Mouse (Mus musculus): ENCODE measurements around the gene Gm10272. TPM values are rescaled to one million over a fixed set of nuclear protein-coding genes. Genes with fewer than 3 reads are reported as not detected.
"Not testable (repeated sequence)": the region's sequence is repeated elsewhere in the genome, so short reads cannot be mapped to it uniquely, and the experiment has no call there.

Gm10272 gene
- polyA plus RNA-seq, 1 experiment, result not detected

GRCm38 (mm10) chr10:77726186-77726585, 19.8 kb downstream of the Gm10272 start, which contains the start of gene Gm10100:
Gm10100 (plus strand) TSS chr10:77726486.
- H3K27ac ChIP-seq (ENCODE audit: insufficient read depth, low read length), result no peak within 1 kb of the TSS
- no peak within 1 kb of the TSS for H3K4me3 ChIP-seq (ENCODE audit: extremely low read depth, insufficient read depth, insufficient read length)
- DNase-seq (ENCODE audit: low read depth in 1 of 2, low spot score in 2 of 2), result no peak
- H3K36me3 ChIP-seq (ENCODE audit: control insufficient read depth, insufficient read depth, low read length), result no peaks in the 10 kb centered on the region
- WGBS, result 30% methylated on average over 3 of the region's 3 CpGs
- H3K4me1 ChIP-seq (ENCODE audit: control insufficient read depth, insufficient read depth, insufficient read length), result no peaks in the 10 kb centered on the region
- H3K27me3 ChIP-seq (ENCODE audit: control insufficient read depth, insufficient read depth, low read length), result no peaks in the 10 kb centered on the region
- no peak for TF ChIP-seq CTCF (IDR thresholded peaks at IDR 0.05; ENCODE audit: extremely low read depth, insufficient read depth, insufficient read length, insufficient replicate concordance)
- TF ChIP-seq POLR2A (IDR thresholded peaks at IDR 0.05; ENCODE audit: low read depth, low read length), result no peak

GRCm38 (mm10) chr10:77728280-77728679, 21.9 kb downstream of the Gm10272 start:
- H3K4me3 ChIP-seq (ENCODE audit: extremely low read depth, insufficient read depth, insufficient read length), result no peak overlapping the region
- no peaks in the 10 kb centered on the region for H3K36me3 ChIP-seq (ENCODE audit: control insufficient read depth, insufficient read depth, low read length)
- no peak for DNase-seq (ENCODE audit: low read depth in 1 of 2, low spot score in 2 of 2)
- no peaks in the 10 kb centered on the region for H3K27me3 ChIP-seq (ENCODE audit: control insufficient read depth, insufficient read depth, low read length)
- WGBS, result 68% methylated on average over 4 of the region's 4 CpGs
- H3K27ac ChIP-seq (ENCODE audit: insufficient read depth, low read length), result no peak overlapping the region
- TF ChIP-seq POLR2A (IDR thresholded peaks at IDR 0.05; ENCODE audit: low read depth, low read length), result no peak
- no peak for TF ChIP-seq CTCF (IDR thresholded peaks at IDR 0.05; ENCODE audit: extremely low read depth, insufficient read depth, insufficient read length, insufficient replicate concordance)
- no peaks in the 10 kb centered on the region for H3K4me1 ChIP-seq (ENCODE audit: control insufficient read depth, insufficient read depth, insufficient read length)

- no peak overlapping the region for H3K27ac ChIP-seq (ENCODE audit: insufficient read depth, low read length)
- no peaks in the 10 kb centered on the region for H3K36me3 ChIP-seq (ENCODE audit: control insufficient read depth, insufficient read depth, low read length)
- TF ChIP-seq CTCF (IDR thresholded peaks at IDR 0.05; ENCODE audit: extremely low read depth, insufficient read depth, insufficient read length, insufficient replicate concordance) (no peak), POLR2A (IDR thresholded peaks at IDR 0.05; ENCODE audit: low read depth, low read length) (no peak)
- H3K27me3 ChIP-seq (ENCODE audit: control insufficient read depth, insufficient read depth, low read length), result no peaks in the 10 kb centered on the region
- H3K4me1 ChIP-seq (ENCODE audit: control insufficient read depth, insufficient read depth, insufficient read length), result no peaks in the 10 kb centered on the region
- no peak overlapping the region for H3K4me3 ChIP-seq (ENCODE audit: extremely low read depth, insufficient read depth, insufficient read length)
- WGBS, result 56% methylated on average over 4 of the region's 4 CpGs
- DNase-seq (ENCODE audit: low read depth in 1 of 2, low spot score in 2 of 2), result no peak
Observed at GRCm38 (mm10) chr10:77729241-77729640, 22.8 kb downstream of the Gm10272 start.

- Histone ChIP-seq H3K27ac (ENCODE audit: insufficient read depth, low read length) (no peak overlapping the region), H3K27me3 (ENCODE audit: control insufficient read depth, insufficient read depth, low read length) (no peaks in the 10 kb centered on the region), H3K4me3 (ENCODE audit: extremely low read depth, insufficient read depth, insufficient read length) (no peak overlapping the region), H3K4me1 (ENCODE audit: control insufficient read depth, insufficient read depth, insufficient read length) (no peaks in the 10 kb centered on the region), H3K36me3 (ENCODE audit: control insufficient read depth, insufficient read depth, low read length) (no peaks in the 10 kb centered on the region)
- 88% methylated on average over 1 of the region's 1 CpGs for WGBS
- DNase-seq (ENCODE audit: low read depth in 1 of 2, low spot score in 2 of 2), result no peak
- TF ChIP-seq POLR2A (IDR thresholded peaks at IDR 0.05; ENCODE audit: low read depth, low read length) (no peak), CTCF (IDR thresholded peaks at IDR 0.05; ENCODE audit: extremely low read depth, insufficient read depth, insufficient read length, insufficient replicate concordance) (no peak)
Observed at GRCm38 (mm10) chr10:77735928-77736327, 29.5 kb downstream of the Gm10272 start.

GRCm38 (mm10) chr10:77738929-77739328, 32.5 kb downstream of the Gm10272 start:
- no peak for DNase-seq (ENCODE audit: low read depth in 1 of 2, low spot score in 2 of 2)
- no peak overlapping the region for H3K27ac ChIP-seq (ENCODE audit: insufficient read depth, low read length)
- no peaks in the 10 kb centered on the region for H3K36me3 ChIP-seq (ENCODE audit: control insufficient read depth, insufficient read depth, low read length)
- H3K4me1 ChIP-seq (ENCODE audit: control insufficient read depth, insufficient read depth, insufficient read length), result no peaks in the 10 kb centered on the region
- no peaks in the 10 kb centered on the region for H3K27me3 ChIP-seq (ENCODE audit: control insufficient read depth, insufficient read depth, low read length)
- WGBS, result 53% methylated on average over 4 of the region's 4 CpGs
- TF ChIP-seq POLR2A (IDR thresholded peaks at IDR 0.05; ENCODE audit: low read depth, low read length), result no peak
- no peak for TF ChIP-seq CTCF (IDR thresholded peaks at IDR 0.05; ENCODE audit: extremely low read depth, insufficient read depth, insufficient read length, insufficient replicate concordance)
- H3K4me3 ChIP-seq (ENCODE audit: extremely low read depth, insufficient read depth, insufficient read length), result no peak overlapping the region

GRCm38 (mm10) chr10:77741924-77742688, 35.7 kb downstream of the Gm10272 start, which contains the start of gene Gm18596:
Gm18596 (minus strand) TSS chr10:77742638.
- 65% methylated on average over 5 of the region's 5 CpGs for WGBS
- not testable (repeated sequence) for DNase-seq (ENCODE audit: low read depth in 1 of 2, low spot score in 2 of 2)

GRCm38 (mm10) chr10:77750686-77751085, 44.3 kb downstream of the Gm10272 start:
- H3K4me1 ChIP-seq (ENCODE audit: control insufficient read depth, insufficient read depth, insufficient read length); DNase-seq (ENCODE audit: low read depth in 1 of 2, low spot score in 2 of 2); H3K27me3 ChIP-seq (ENCODE audit: control insufficient read depth, insufficient read depth, low read length); H3K27ac ChIP-seq (ENCODE audit: insufficient read depth, low read length); H3K36me3 ChIP-seq (ENCODE audit: control insufficient read depth, insufficient read depth, low read length); H3K4me3 ChIP-seq (ENCODE audit: extremely low read depth, insufficient read depth, insufficient read length): not testable (repeated sequence)
- 80% methylated on average over 1 of the region's 1 CpGs for WGBS

More at GRCm38 (mm10) chr10:77741924-77742688, 35.7 kb downstream of the Gm10272 start, which contains the start of gene Gm18596:
- not testable (repeated sequence) for H3K27me3 ChIP-seq (ENCODE audit: control insufficient read depth, insufficient read depth, low read length); H3K4me1 ChIP-seq (ENCODE audit: control insufficient read depth, insufficient read depth, insufficient read length); H3K36me3 ChIP-seq (ENCODE audit: control insufficient read depth, insufficient read depth, low read length); H3K27ac ChIP-seq (ENCODE audit: insufficient read depth, low read length); H3K4me3 ChIP-seq (ENCODE audit: extremely low read depth, insufficient read depth, insufficient read length)

GRCm38 (mm10) chr10:77751254-77751653, 44.8 kb downstream of the Gm10272 start, which contains the start of gene Gm9736:
Gm9736 (minus strand) TSS chr10:77751354.
- not testable (repeated sequence) for DNase-seq (ENCODE audit: low read depth in 1 of 2, low spot score in 2 of 2); H3K36me3 ChIP-seq (ENCODE audit: control insufficient read depth, insufficient read depth, low read length); H3K27me3 ChIP-seq (ENCODE audit: control insufficient read depth, insufficient read depth, low read length); H3K4me3 ChIP-seq (ENCODE audit: extremely low read depth, insufficient read depth, insufficient read length); H3K27ac ChIP-seq (ENCODE audit: insufficient read depth, low read length); H3K4me1 ChIP-seq (ENCODE audit: control insufficient read depth, insufficient read depth, insufficient read length)
- WGBS, result 73% methylated on average over 1 of the region's 1 CpGs

- not testable (repeated sequence) for DNase-seq (ENCODE audit: low read depth in 1 of 2, low spot score in 2 of 2); H3K36me3 ChIP-seq (ENCODE audit: control insufficient read depth, insufficient read depth, low read length); H3K27me3 ChIP-seq (ENCODE audit: control insufficient read depth, insufficient read depth, low read length); H3K4me3 ChIP-seq (ENCODE audit: extremely low read depth, insufficient read depth, insufficient read length); H3K4me1 ChIP-seq (ENCODE audit: control insufficient read depth, insufficient read depth, insufficient read length); H3K27ac ChIP-seq (ENCODE audit: insufficient read depth, low read length)
- WGBS, result 49% methylated on average over 3 of the region's 3 CpGs
Observed at GRCm38 (mm10) chr10:77752312-77752711, 45.9 kb downstream of the Gm10272 start.
